Mouse (Mus musculus) cerebellum, adult 2 months (tissue): ENCODE results near the gene Fmo6. TPM values are rescaled to one million over a fixed set of nuclear protein-coding genes. Genes with fewer than 3 reads are reported as not detected.

Experiments
- DNase-seq, 2 experiments: peaks; one replicate each; pipeline ENCODE4 v3.0.0; 2021
- H3K27ac ChIP-seq: fragments of 200-500 bp; 2 replicates; pipeline ENCODE4 v1.5.1; 2012; ENCODE audit warnings: low read length, control low read depth, inconsistent platforms; ENCODE audit not compliant: insufficient read depth
- H3K27me3 ChIP-seq: fragments of 200-500 bp; 2 replicates; pipeline ENCODE4 v1.6.1; 2012; ENCODE audit warnings: inconsistent platforms, mild to moderate bottlenecking, low read length, moderate library complexity; ENCODE audit not compliant: control insufficient read depth, insufficient read depth
- H3K4me1 ChIP-seq: fragments of 200-500 bp; 2 replicates; pipeline ENCODE4 v1.6.1; 2011; ENCODE audit warnings: low read length; ENCODE audit not compliant: control insufficient read depth, insufficient read depth
- H3K4me3 ChIP-seq: fragments of 200-500 bp; replicated peaks from 2 replicates; pipeline ENCODE3; 2011; ENCODE audit warnings: mild to moderate bottlenecking, low read depth, low read length, control low read depth; ENCODE audit not compliant: insufficient read depth
- CTCF ChIP-seq: fragments of 200-500 bp; IDR thresholded peaks from 2 replicates; pipeline ENCODE4 v1.5.1; 2011; ENCODE audit warnings: low read depth, mild to moderate bottlenecking, control low read depth, low read length, moderate library complexity, borderline replicate concordance; ENCODE audit not compliant: insufficient read depth
- POLR2A ChIP-seq: fragments of 200-500 bp; IDR thresholded peaks from 2 replicates; pipeline ENCODE4 v1.6.1; 2011; ENCODE audit warnings: low read length, control low read depth, borderline replicate concordance; ENCODE audit not compliant: insufficient read depth
- WGBS: fragments of 180-500 bp; shearing (Covaris S2); methylation state at CpG from one replicate; pipeline ENCODE4 v1.1.7; 2018; 5-methylcytosine and 5-hydroxymethylcytosine counted together
- polyA plus RNA-seq: library from polyadenylated mRNA; depleted of rRNA; stranded (reverse); fragments of >200 nt; gene quantifications from 2 replicates; pipeline ENCODE4 v1.2.3, GENCODE M21; 2012

Fmo6 gene
- polyA plus RNA-seq, 1 experiment = not detected

DNA sequence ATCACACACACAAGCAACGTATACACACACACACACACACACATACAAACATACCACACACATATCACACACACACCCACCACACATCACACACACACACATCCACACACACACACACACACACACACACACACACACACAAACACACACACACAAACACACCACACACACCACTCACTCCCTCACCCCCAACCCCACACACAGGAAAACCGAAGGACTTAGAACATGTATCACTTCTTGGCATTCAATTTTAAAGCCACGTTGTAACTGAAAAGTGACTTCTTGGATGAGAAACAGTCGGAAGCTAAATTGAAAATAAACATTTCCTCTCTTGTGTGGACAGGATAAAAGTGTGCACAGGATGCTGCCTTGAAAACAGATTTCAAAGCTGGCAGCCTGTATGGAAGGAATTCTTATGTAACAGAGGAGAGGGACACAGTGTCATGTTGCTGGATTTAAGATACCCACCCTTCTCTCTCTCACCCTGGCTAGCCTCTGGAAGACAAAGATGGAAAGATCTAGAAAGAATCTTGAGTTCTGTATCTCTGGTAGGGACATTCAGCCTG is 5.9 kb downstream of the Fmo6 start:
- Histone ChIP-seq H3K27me3 (no peaks in the 10 kb centered on the region), H3K4me1 (no peaks in the 10 kb centered on the region), H3K27ac (no peak overlapping the region), H3K4me3 (no peak overlapping the region)
- no peak for DNase-seq
- WGBS = 82% methylated on average over 4 of the region's 4 CpGs
- TF ChIP-seq CTCF (no peak), POLR2A (no peak)

DNA sequence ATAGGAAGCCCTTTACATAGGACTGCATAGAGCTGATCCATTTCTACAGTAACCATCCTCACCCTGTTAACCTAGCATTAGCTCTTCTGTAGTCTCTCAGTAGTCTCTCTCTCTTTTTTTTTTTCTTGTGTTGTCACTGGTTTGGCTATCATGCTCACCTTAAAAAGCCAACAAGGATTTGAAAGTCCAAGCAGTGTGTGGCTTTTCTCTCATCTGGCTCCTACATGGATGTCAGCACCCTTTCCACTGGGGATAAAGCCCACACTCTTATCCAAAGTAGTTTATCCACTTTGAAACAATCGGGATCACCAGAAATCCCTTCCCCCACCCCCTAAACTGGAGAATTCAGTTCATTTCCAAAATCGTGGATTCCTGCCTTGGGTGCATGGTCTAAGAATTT is 6.7 kb downstream of the Fmo6 start:
- 73% methylated on average over 2 of the region's 2 CpGs for WGBS
- Histone ChIP-seq H3K27ac (no peak overlapping the region), H3K27me3 (no peaks in the 10 kb centered on the region), H3K4me3 (no peak overlapping the region), H3K4me1 (no peaks in the 10 kb centered on the region)
- DNase-seq = no peak
- TF ChIP-seq POLR2A (no peak), CTCF (no peak)

DNA sequence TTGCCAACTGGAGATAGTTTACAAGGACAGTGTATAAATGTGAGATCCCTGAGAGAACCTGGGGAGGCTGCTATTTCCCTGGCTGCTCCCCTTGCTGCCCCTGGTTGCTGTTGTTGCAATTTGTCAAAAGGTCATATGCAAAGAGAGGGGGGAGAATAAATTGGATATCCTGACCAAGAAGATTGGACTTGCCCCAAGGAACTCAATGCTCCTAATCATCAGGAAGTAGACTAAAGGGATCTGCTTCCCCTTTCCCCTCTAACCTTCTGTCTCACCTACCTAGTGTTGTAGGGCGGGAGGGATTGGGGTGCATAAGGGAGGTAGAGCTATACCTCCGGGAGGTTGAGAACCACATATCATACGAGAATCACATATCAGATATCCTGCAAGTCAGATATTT is 8.2 kb downstream of the Fmo6 start:
- no peak for DNase-seq
- H3K4me3 ChIP-seq = no peak overlapping the region
- 91% methylated on average over 3 of the region's 3 CpGs for WGBS
- H3K4me1 ChIP-seq = no peaks in the 10 kb centered on the region
- H3K27me3 ChIP-seq = no peaks in the 10 kb centered on the region
- TF ChIP-seq POLR2A (no peak), CTCF (no peak)
- no peak overlapping the region for H3K27ac ChIP-seq

DNA sequence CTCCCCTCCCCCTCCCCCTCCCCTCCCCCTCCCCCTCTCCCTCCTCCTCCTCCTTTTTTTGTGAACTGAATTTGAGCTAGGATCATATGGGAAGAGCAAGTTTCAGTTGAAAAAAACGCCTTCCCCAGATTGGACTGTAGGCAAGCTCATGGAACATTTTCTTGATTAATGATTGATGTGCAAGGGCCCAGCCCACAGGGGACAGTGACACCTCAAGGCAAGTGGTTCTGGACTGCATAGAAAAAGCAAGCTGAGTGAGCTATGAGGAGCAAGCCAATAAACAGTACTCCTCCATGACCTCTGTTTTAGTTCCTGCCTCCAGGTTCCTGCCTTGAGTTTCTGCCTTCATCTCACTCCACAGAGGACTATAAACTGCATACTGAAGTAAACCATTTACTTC is 12.2 kb downstream of the Fmo6 start:
- Histone ChIP-seq H3K27ac (no peak overlapping the region), H3K4me1 (no peaks in the 10 kb centered on the region), H3K27me3 (no peaks in the 10 kb centered on the region), H3K4me3 (no peak overlapping the region)
- DNase-seq = no peak
- TF ChIP-seq CTCF (no peak), POLR2A (no peak)
- 77% methylated on average over 1 of the region's 1 CpGs for WGBS

DNA sequence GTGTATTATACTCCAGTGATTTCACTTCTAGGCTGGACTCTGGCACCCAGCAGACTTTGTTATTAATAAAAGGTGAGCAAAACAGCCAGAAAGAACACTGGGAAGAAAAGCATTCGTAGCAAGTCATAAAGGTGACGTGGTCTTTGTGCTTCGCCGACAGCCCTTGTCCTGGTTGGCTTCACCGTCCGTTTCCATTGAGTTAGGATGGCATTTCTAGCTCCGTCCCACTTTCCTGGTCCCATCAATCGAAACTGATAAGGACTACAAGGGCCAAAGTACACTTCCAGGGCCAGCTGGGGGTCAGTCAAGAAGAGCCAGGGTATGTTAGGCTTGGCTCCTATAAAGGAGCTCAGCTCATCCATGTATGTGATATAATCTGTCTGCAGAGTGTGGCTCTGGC is 20.7 kb downstream of the Fmo6 start:
- no peak for DNase-seq
- Histone ChIP-seq H3K27me3 (no peaks in the 10 kb centered on the region), H3K4me3 (no peak overlapping the region), H3K27ac (no peak overlapping the region), H3K4me1 (no peaks in the 10 kb centered on the region)
- WGBS = 76% methylated on average over 8 of the region's 8 CpGs
- TF ChIP-seq POLR2A (no peak), CTCF (no peak)

DNA sequence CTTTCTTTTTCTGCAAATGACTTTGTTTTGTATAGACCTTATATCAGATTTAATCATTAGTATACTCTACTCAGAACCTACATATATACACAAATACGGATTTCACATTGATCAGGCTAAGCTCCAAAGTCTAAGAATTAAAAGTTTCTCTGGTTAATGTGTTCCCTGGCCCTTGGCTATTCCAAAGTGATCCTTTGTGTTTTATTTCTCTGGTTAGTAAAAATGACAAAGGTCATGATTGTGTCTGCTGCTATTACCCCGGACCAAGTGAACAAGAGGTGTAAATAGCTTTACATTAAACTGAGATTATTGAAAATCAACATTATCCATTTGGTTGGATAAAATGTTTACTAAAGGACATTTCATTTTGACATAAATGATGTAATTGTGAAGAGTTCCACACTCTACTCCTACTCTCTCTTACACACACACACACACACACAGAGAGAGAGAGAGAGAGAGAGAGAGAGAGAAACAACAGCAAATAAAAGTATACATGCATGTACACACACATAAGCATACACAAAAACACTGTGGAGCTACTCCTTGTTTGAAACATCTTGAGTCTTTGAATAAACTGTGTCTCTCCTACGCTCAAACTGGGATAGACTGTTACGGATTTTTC is 22.3 kb downstream of the Fmo6 start:
- Histone ChIP-seq H3K4me3 (no peak overlapping the region), H3K27me3 (no peaks in the 10 kb centered on the region), H3K4me1 (no peaks in the 10 kb centered on the region), H3K27ac (no peak overlapping the region)
- no peak for TF ChIP-seq CTCF
- no peak for TF ChIP-seq POLR2A
- WGBS = 90% methylated on average over 4 of the region's 4 CpGs
- DNase-seq = no peak

DNA sequence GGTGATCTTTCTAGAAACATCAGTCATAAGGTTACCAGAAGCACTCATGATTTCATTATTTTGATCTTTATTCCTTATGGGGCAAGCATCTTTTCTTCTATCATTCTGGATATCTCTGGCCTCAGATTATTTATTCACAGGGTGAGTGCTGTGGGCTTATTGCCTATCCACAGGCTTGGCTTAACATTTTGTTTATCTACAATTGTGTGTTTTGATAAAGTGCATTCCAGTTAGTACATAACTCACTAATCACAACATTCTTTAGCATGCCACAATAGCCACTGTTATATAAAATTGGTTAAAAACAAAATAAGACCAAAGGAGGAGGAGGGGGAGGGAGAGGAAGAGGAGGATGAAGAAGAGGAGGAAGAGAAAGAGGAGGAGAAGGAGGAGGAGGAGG is 25.2 kb downstream of the Fmo6 start:
- Histone ChIP-seq H3K4me1 (no peaks in the 10 kb centered on the region), H3K27me3 (no peaks in the 10 kb centered on the region), H3K27ac (no peak overlapping the region), H3K4me3 (no peak overlapping the region)
- TF ChIP-seq POLR2A (no peak), CTCF (no peak)
- no peak for DNase-seq

DNA sequence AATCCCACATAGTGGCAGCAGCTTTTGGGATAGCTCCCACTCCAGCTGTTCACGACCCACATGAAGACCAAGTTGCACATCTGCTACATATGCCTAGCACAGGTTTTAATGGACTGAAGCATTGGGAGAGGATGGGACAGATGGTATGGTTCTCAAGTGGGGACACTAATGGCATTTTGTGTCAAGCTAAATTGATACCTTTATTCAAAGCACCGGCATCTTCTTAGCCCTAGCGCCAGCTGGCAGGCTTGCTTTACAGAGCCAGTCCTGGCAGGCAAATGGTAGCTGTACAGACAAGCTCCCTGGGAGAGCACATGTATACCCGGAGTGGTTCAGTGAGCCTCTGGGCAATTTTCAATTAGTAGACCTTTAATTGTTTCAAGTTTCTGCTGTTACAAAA is 35.4 kb downstream of the Fmo6 start:
- Histone ChIP-seq H3K27ac (no peak overlapping the region), H3K27me3 (no peaks in the 10 kb centered on the region), H3K4me1 (no peaks in the 10 kb centered on the region), H3K4me3 (no peak overlapping the region)
- TF ChIP-seq CTCF (no peak), POLR2A (no peak)
- 24% methylated on average over 4 of the region's 4 CpGs for WGBS
- no peak for DNase-seq
